Mouse (Mus musculus) CH12.LX (cell line): ENCODE data around the gene Aebp2. TPM values are rescaled to one million over a fixed set of nuclear protein-coding genes. Genes with fewer than 3 reads are reported as not detected.

Experiments
- DNase-seq: peaks from one replicate; pipeline ENCODE4 v3.0.0-alpha.2; 2013; ENCODE audit errors: extremely low read depth
- H3K27ac ChIP-seq: 2 replicates; pipeline ENCODE4 v1.5.1; 2012; ENCODE audit warnings: low read depth, mild to moderate bottlenecking, control low read depth, moderate library complexity; ENCODE audit not compliant: insufficient read depth
- H3K27me3 ChIP-seq: replicated peaks from 2 replicates; pipeline ENCODE3; 2012; ENCODE audit warnings: inconsistent platforms
- H3K36me3 ChIP-seq, 2 experiments: replicated peaks in 1 of 2; 2 replicates each; pipeline versions ENCODE3 to v1.6.1; 2012; ENCODE audit warnings: inconsistent platforms in 1 of 2, low read length in 1 of 2, mild to moderate bottlenecking in 1 of 2, mixed read lengths in 1 of 2, moderate library complexity in 1 of 2; ENCODE audit not compliant: control insufficient read depth in 1 of 2, insufficient read depth in 1 of 2
- H3K4me1 ChIP-seq, 2 experiments: 2 replicates each; pipeline ENCODE4 v1.6.1; 2012; ENCODE audit warnings: inconsistent platforms in 1 of 2, moderate library complexity in 1 of 2; ENCODE audit not compliant: insufficient read depth in 2 of 2, control insufficient read depth in 1 of 2
- H3K4me2 ChIP-seq: 2 replicates; pipeline ENCODE4 v1.6.1; 2012; ENCODE audit warnings: low read depth, mild to moderate bottlenecking, control low read depth; ENCODE audit not compliant: poor library complexity, insufficient read depth, severe bottlenecking
- H3K4me3 ChIP-seq, 3 experiments: fragments of 150-350 bp in 1 of 3; sonication (generic) in 1 of 3; replicated peaks in 1 of 3; 2 replicates each; pipeline versions ENCODE3 to v1.5.1; 2011 to 2012; ENCODE audit warnings: low read depth in 2 of 3, low read length in 2 of 3, mild to moderate bottlenecking in 2 of 3, moderate library complexity in 2 of 3, control low read depth in 1 of 3, improper control_type of control experiment in 1 of 3, inconsistent platforms in 1 of 3, mixed read lengths in 1 of 3; ENCODE audit not compliant: poor library complexity in 1 of 3
- H3K79me2 ChIP-seq: replicated peaks from 2 replicates; pipeline ENCODE4 v1.6.1; 2012; ENCODE audit warnings: mild to moderate bottlenecking, moderate library complexity; ENCODE audit not compliant: control insufficient read depth, poor library complexity, insufficient read depth, severe bottlenecking; ENCODE audit errors: extremely low read depth
- H3K9ac ChIP-seq: 2 replicates; pipeline ENCODE4 v1.6.1; 2012; ENCODE audit warnings: low read depth, mild to moderate bottlenecking, control low read depth, moderate library complexity; ENCODE audit not compliant: insufficient read depth
- H3K9me3 ChIP-seq: replicated peaks from 2 replicates; pipeline ENCODE3; 2012; ENCODE audit warnings: low read length, inconsistent platforms, mixed read lengths
- CHD2 ChIP-seq: IDR thresholded peaks from 2 replicates; pipeline ENCODE4 v1.6.1; 2011; ENCODE audit warnings: low read length, improper control_type of control experiment
- CTCF ChIP-seq, 2 experiments: IDR thresholded peaks in 1 of 2; conservative IDR thresholded peaks in 1 of 2; 2 replicates each; pipeline ENCODE4 v1.5.1; 2011 to 2012; ENCODE audit warnings: low read depth in 2 of 2, low read length in 2 of 2, improper control_type of control experiment in 1 of 2, inconsistent platforms in 1 of 2, mild to moderate bottlenecking in 1 of 2, moderate library complexity in 1 of 2
- ELF1 ChIP-seq: IDR thresholded peaks from 2 replicates; pipeline ENCODE4 v1.6.1; 2014; ENCODE audit warnings: low read depth, mild to moderate bottlenecking, inconsistent platforms, low read length, improper control_type of control experiment
- ETS1 ChIP-seq: conservative IDR thresholded peaks from 2 replicates; pipeline ENCODE4 v1.6.1; 2012; ENCODE audit warnings: low read depth, mild to moderate bottlenecking, inconsistent platforms, low read length, improper control_type of control experiment, moderate library complexity
- GABPA ChIP-seq: IDR thresholded peaks from 2 replicates; pipeline ENCODE4 v1.6.1; 2012; ENCODE audit warnings: low read depth, low read length, improper control_type of control experiment, inconsistent platforms; ENCODE audit not compliant: insufficient replicate concordance
- JUN ChIP-seq: IDR thresholded peaks from 2 replicates; pipeline ENCODE4 v1.6.1; 2011; ENCODE audit warnings: low read depth, mild to moderate bottlenecking, low read length, improper control_type of control experiment, moderate library complexity; ENCODE audit not compliant: insufficient read depth
- JUND ChIP-seq: conservative IDR thresholded peaks from 2 replicates; pipeline ENCODE4 v1.6.1; 2011; ENCODE audit warnings: low read depth, low read length, improper control_type of control experiment
- MAFK ChIP-seq: IDR thresholded peaks from 2 replicates; pipeline ENCODE4 v1.6.1; 2011; ENCODE audit warnings: low read length, improper control_type of control experiment; ENCODE audit not compliant: insufficient replicate concordance
- MAX ChIP-seq: IDR thresholded peaks from 2 replicates; pipeline ENCODE4 v1.6.1; 2011; ENCODE audit warnings: low read length, improper control_type of control experiment
- MAZ ChIP-seq: IDR thresholded peaks from 2 replicates; pipeline ENCODE4 v1.6.1; 2012; ENCODE audit warnings: low read depth, mild to moderate bottlenecking, inconsistent platforms, low read length, improper control_type of control experiment, moderate library complexity
- MEF2A ChIP-seq: IDR thresholded peaks from 2 replicates; pipeline ENCODE4 v1.6.1; 2014; ENCODE audit warnings: low read depth, mild to moderate bottlenecking, inconsistent platforms, low read length, improper control_type of control experiment, borderline replicate concordance
- MYC ChIP-seq: IDR thresholded peaks from 2 replicates; pipeline ENCODE4 v1.6.1; 2011; ENCODE audit warnings: low read depth, mild to moderate bottlenecking, improper control_type of control experiment, low read length
- NRF1 ChIP-seq: IDR thresholded peaks from 2 replicates; pipeline ENCODE4 v1.6.1; 2014; ENCODE audit warnings: low read depth, mild to moderate bottlenecking, inconsistent platforms, low read length, improper control_type of control experiment, moderate library complexity
- POLR2A ChIP-seq: IDR thresholded peaks from 2 replicates; pipeline ENCODE4 v1.6.1; 2011; ENCODE audit warnings: low read depth, mild to moderate bottlenecking, improper control_type of control experiment, low read length
- RAD21 ChIP-seq: IDR thresholded peaks from 2 replicates; pipeline ENCODE4 v1.6.1; 2011; ENCODE audit warnings: low read depth, mild to moderate bottlenecking, low read length, improper control_type of control experiment, moderate library complexity
- RCOR1 ChIP-seq: conservative IDR thresholded peaks from 2 replicates; pipeline ENCODE4 v1.6.1; 2012; ENCODE audit warnings: low read depth, mild to moderate bottlenecking, inconsistent platforms, low read length, improper control_type of control experiment
- UBTF ChIP-seq: IDR thresholded peaks from 2 replicates; pipeline ENCODE4 v1.6.1; 2012; ENCODE audit warnings: low read depth, mild to moderate bottlenecking, inconsistent platforms, low read length, improper control_type of control experiment, moderate library complexity
- USF1 ChIP-seq: IDR thresholded peaks from 2 replicates; pipeline ENCODE4 v1.6.1; 2014; ENCODE audit warnings: low read depth, mild to moderate bottlenecking, inconsistent platforms, low read length, improper control_type of control experiment
- USF2 ChIP-seq: conservative IDR thresholded peaks from 2 replicates; pipeline ENCODE4 v1.6.1; 2011; ENCODE audit warnings: low read depth, low read length, improper control_type of control experiment
- ZKSCAN1 ChIP-seq: IDR thresholded peaks from 2 replicates; pipeline ENCODE4 v1.6.1; 2012; ENCODE audit warnings: low read depth, inconsistent platforms, low read length, improper control_type of control experiment, borderline replicate concordance
- dilution Hi-C: fragments of 300-500 bp; cut with MboI; formaldehyde crosslinking; loops from 2 replicates; pipeline ENCODE4 v1.14.3; 2020; ENCODE audit warnings: low sequenced_read_pairs; ENCODE audit not compliant: extremely low pct_unique_long_range_greater_than_20kb, extremely low pct_ligation_motif_present
- in situ Hi-C: fragments of 300-500 bp; cut with MboI; formaldehyde crosslinking; loops from 3 replicates; pipeline ENCODE4 v1.14.3; 2019; ENCODE audit warnings: low sequenced_read_pairs, low pct_ligation_motif_present, low pct_unique_long_range_greater_than_20kb, mixed read lengths
- polyA plus RNA-seq: library from polyadenylated mRNA; unstranded; fragments of >175 nt; gene quantifications from 2 replicates; pipeline ENCODE4 v1.2.1, GENCODE M21; 2012; ENCODE audit warnings: low read depth; ENCODE audit not compliant: insufficient read length
- total RNA-seq, 2 experiments: library from RNA; depleted of rRNA; stranded (reverse); fragments of 300-350 nt in 1 of 2; fragments of >200 nt in 1 of 2; gene quantifications; 2 replicates each; pipeline ENCODE4 v1.2.3; 2012 to 2014

Aebp2 gene
- total and polyA plus RNA-seq, 3 experiments, result 54.4 to 63.3 (median 59.9) TPM

DNA sequence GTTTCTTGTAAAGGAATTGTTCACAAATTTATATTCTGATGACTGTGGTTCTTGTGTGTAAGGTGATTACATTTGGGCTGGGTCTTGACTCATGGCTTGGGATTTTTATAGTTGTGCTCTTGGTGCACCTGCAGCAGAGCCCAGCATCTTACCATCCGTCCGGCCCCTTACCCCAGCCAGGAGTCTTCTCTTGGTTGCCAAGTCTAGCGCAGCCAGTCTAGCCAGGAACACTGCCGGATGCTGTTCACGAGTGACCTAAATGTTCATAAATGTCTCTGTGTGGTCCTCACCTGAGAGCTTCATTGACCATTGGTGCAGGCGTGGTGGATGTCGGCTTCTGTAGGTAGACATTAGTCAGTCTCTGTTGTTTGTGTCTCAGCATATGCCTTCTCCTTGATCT, 33.0 kb downstream of the Aebp2 start:
- no peak for TF ChIP-seq USF2
- TF ChIP-seq MEF2A, result no peak
- no peak for TF ChIP-seq NRF1
- no peak for TF ChIP-seq JUND
- Histone ChIP-seq H3K9ac (no peak overlapping the region), H3K79me2 (peaks cover 4% of the 10 kb centered on the region), H3K9me3 (no peaks in the 10 kb centered on the region), H3K4me3 (no peak overlapping the region), H3K36me3 (peaks cover 38 to 66% of the 10 kb centered on the region in 2 experiments), H3K4me2 (no peak overlapping the region), H3K4me1 (no peaks in the 10 kb centered on the region), H3K27ac (no peak overlapping the region), H3K27me3 (no peaks in the 10 kb centered on the region)
- in situ Hi-C loops, result no loop called here
- no peak for DNase-seq
- dilution Hi-C loops, result no loop called here

DNA sequence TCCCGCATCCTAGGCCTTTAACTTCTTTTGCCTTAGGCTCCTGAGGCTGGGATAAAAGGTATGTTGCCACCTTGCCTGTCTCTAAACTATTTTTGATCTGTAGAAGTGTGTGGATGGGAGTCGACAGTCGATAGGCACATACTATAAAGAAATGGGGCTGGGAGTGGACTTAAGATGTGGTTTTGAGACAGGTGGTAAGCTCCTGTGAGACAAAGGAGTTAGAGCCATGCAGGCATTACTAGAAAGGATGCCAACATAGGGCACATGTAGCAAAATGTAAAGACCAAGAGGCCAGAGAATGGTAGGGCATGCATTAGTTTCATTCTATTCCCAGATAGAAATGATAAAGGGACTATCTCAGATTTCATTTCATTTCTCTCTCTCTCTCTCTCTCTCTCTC, 34.5 kb downstream of the Aebp2 start:
- in situ Hi-C loops (no loop called here), dilution Hi-C loops (no loop called here)
- H3K4me3 ChIP-seq, result no peak overlapping the region
- no peaks in the 10 kb centered on the region for H3K9me3 ChIP-seq
- no peak overlapping the region for H3K27ac ChIP-seq
- H3K79me2 ChIP-seq, result no peaks in the 10 kb centered on the region; the same call in 1 of the 2 replicates
- H3K4me2 ChIP-seq, result no peak overlapping the region
- peaks cover 0 to 3% of the 10 kb centered on the region in 2 experiments; a peak in 1 of 4 replicates for H3K4me1 ChIP-seq
- no peak overlapping the region for H3K9ac ChIP-seq
- DNase-seq, result no peak
- no peaks in the 10 kb centered on the region for H3K27me3 ChIP-seq
- H3K36me3 ChIP-seq, result peaks cover 36 to 67% of the 10 kb centered on the region in 2 experiments
- TF ChIP-seq USF1 (no peak), CTCF (conservative IDR thresholded peaks at IDR 0.05 in 1 of 2, IDR thresholded peaks at IDR 0.05 in 1 of 2; ENCODE audit: low read depth in 2 of 2, low read length in 2 of 2) (no peak), MYC (no peak), MEF2A (no peak), CHD2 (no peak), GABPA (no peak), ZKSCAN1 (no peak), ETS1 (no peak), MAFK (no peak), RCOR1 (no peak), NRF1 (no peak), POLR2A (no peak), ELF1 (no peak), MAX (no peak), JUN (no peak), JUND (no peak), MAZ (no peak), RAD21 (no peak), UBTF (no peak)
- TF ChIP-seq, all 38 proteins: peak for 0
